16 mouse cellular contexts compared by ENCODE assay signal in the genomic region with DNA sequence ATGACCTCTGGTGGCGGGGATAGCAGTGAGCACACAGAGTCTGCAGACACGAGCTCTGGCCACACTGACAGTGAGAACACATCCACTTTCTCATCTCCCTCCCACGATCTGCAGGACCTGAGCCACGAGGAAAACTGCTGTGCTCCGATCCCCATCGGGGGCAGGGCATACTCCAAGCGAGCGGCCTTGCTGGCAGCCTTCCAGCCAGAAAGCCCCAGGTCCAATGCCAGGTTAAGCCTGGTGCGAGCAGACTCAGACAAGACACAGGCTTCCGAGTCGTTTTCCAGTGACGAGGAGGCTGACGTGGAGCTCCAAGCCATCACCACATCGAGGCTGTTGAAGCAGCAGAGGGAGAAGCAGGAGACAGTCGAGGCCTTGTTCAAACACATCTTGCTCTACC. TPM values are rescaled to one million over a fixed set of nuclear protein-coding genes. Genes with fewer than 3 reads are reported as not detected.
DNase-seq lines count a peak whose midpoint lies in the region; ATAC-seq and TF ChIP-seq lines count a peak whose summit lies in the region.
"Had no signal": no experiment of that assay in that cellular context is flagged by ENCODE, and none has a peak within 500 bp of the region (broad histone marks: within the 10 kb centered on the region; RNA-seq: fewer than 3 reads in every experiment).

No protein-coding gene starts in this region.

- ATAC-seq in cerebellum, adult (ENCODE audit: insufficient number of reproducible peaks, low FRiP score, low TSS enrichment), result no peak
- ATAC-seq in kidney, embryonic 14.5 days (ENCODE audit: low FRiP score, low TSS enrichment), result no peak
- ATAC-seq in kidney, embryonic 15.5 days (replicated peaks; ENCODE audit: low FRiP score), result no peak
- ATAC-seq in forebrain, embryonic 15.5 days (replicated peaks), result no peak
- ATAC-seq: forebrain, embryonic 16.5 days; inflammation-experienced regulatory T-cells, adult 6 months had no signal

- H3K4me3 ChIP-seq in kidney, embryonic 14.5 days (ENCODE audit: low read length), result no peak overlapping the region
- peak overlapping the region; percentile 71 for H3K4me3 ChIP-seq in E14TG2a.4 (replicated peaks; ENCODE audit: low read length)
- no peak overlapping the region for H3K4me3 ChIP-seq in kidney, embryonic 15.5 days (replicated peaks)
- H3K4me3 ChIP-seq in forebrain, embryonic 15.5 days, result no peak overlapping the region

- no peaks in the 10 kb centered on the region for H3K36me3 ChIP-seq in kidney, embryonic 14.5 days (ENCODE audit: control insufficient read depth, insufficient read depth, low read length)
- peaks cover 61% of the 10 kb centered on the region for H3K36me3 ChIP-seq in E14TG2a.4 (ENCODE audit: insufficient read depth, low read length)
- H3K36me3 ChIP-seq in kidney, embryonic 15.5 days, result peaks cover 29% of the 10 kb centered on the region
- peaks cover 44% of the 10 kb centered on the region for H3K36me3 ChIP-seq in forebrain, embryonic 15.5 days

- H3K9me3 ChIP-seq in kidney, embryonic 14.5 days (ENCODE audit: control insufficient read depth, low read length), result no peaks in the 10 kb centered on the region
- no peaks in the 10 kb centered on the region for H3K9me3 ChIP-seq in E14TG2a.4 (ENCODE audit: low read length)
- H3K9me3 ChIP-seq in kidney, embryonic 15.5 days (replicated peaks), result no peaks in the 10 kb centered on the region
- no peaks in the 10 kb centered on the region for H3K9me3 ChIP-seq in forebrain, embryonic 15.5 days

- no peak overlapping the region for H3K27ac ChIP-seq in kidney, embryonic 14.5 days (ENCODE audit: low read depth, low read length)
- H3K27ac ChIP-seq in kidney, embryonic 15.5 days, result 0 out of 2 replicates have a peak overlapping the region, but pooled peaks have one; percentile 46
- no peak overlapping the region for H3K27ac ChIP-seq in forebrain, embryonic 15.5 days (replicated peaks)
- H3K27ac ChIP-seq: liver, embryonic 14.5 days had no signal

- no peak overlapping the region for H3K9ac ChIP-seq in kidney, embryonic 14.5 days (ENCODE audit: low read depth, low read length)
- H3K9ac ChIP-seq in kidney, embryonic 15.5 days, result no peak overlapping the region
- H3K9ac ChIP-seq in forebrain, embryonic 15.5 days (replicated peaks), result no peak overlapping the region
- H3K9ac ChIP-seq: liver, embryonic 14.5 days had no signal

- no peaks in the 10 kb centered on the region for H3K27me3 ChIP-seq in kidney, embryonic 14.5 days (ENCODE audit: control insufficient read depth, insufficient read depth, low read length)
- H3K27me3 ChIP-seq in E14TG2a.4 (ENCODE audit: insufficient read depth, low read length), result no peaks in the 10 kb centered on the region
- H3K27me3 ChIP-seq in kidney, embryonic 15.5 days, result no peaks in the 10 kb centered on the region
- H3K27me3 ChIP-seq in forebrain, embryonic 15.5 days, result no peaks in the 10 kb centered on the region

- no peak overlapping the region for H3K4me2 ChIP-seq in kidney, embryonic 14.5 days (replicated peaks; ENCODE audit: low read depth, low read length)
- H3K4me2 ChIP-seq in kidney, embryonic 15.5 days, result no peak overlapping the region
- H3K4me2 ChIP-seq in forebrain, embryonic 15.5 days (replicated peaks), result no peak overlapping the region
- H3K4me2 ChIP-seq: heart, embryonic 11.5 days had no signal

- WGBS in kidney, embryonic 14.5 days, result 69% methylated on average over 15 of the region's 15 CpGs
- 64% methylated on average over 15 of the region's 15 CpGs for WGBS in kidney, embryonic 15.5 days
- 78% methylated on average over 15 of the region's 15 CpGs for WGBS in forebrain, embryonic 15.5 days

- TF ChIP-seq CTCF in E14TG2a.4 (conservative IDR thresholded peaks at IDR 0.05; ENCODE audit: low read length), result no peak

- DNase-seq in cerebellum, adult 18-20 months, result peak; percentile 43 to 47
- DNase-seq in kidney, adult 18-20 months, result peak; percentile 54
- no peak for DNase-seq in embryo, embryonic 9.5 days (ENCODE audit: extremely low spot score)
- DNase-seq: gastrocnemius, postnatal 36 days; layer of hippocampus, adult 9-11 months; spleen, adult 18-20 months; thymus, postnatal 25 days had no signal

- H3K4me1 ChIP-seq in kidney, embryonic 14.5 days (ENCODE audit: control insufficient read depth, insufficient read depth, low read length), result 0 out of 2 replicates have a peak, but pooled peaks cover 4% of the 10 kb centered on the region
- peaks cover 29% of the 10 kb centered on the region for H3K4me1 ChIP-seq in E14TG2a.4 (replicated peaks; ENCODE audit: low read depth, low read length)
- 0 out of 2 replicates have a peak, but pooled peaks cover 3% of the 10 kb centered on the region for H3K4me1 ChIP-seq in kidney, embryonic 15.5 days
- H3K4me1 ChIP-seq in forebrain, embryonic 15.5 days, result no peaks in the 10 kb centered on the region

RNA-seq across cellular contexts. Expression of gene Dop1b, which starts 57.9 kb away (rescaled TPM):
- 21.4 and 21.6 TPM in 2 replicates for polyA plus RNA-seq in kidney, embryonic 14.5 days (2014; fragmentation: Nextera tagmentation; extraction: Ambion mirVana)
- polyA plus RNA-seq in kidney, embryonic 15.5 days (2015; fragmentation: Nextera tagmentation; extraction: Ambion mirVana), result 20.0 and 24.2 TPM in 2 replicates
- polyA plus RNA-seq in forebrain, embryonic 15.5 days (2015; fragmentation: Nextera tagmentation; extraction: Ambion mirVana), result 26.2 and 27.3 TPM in 2 replicates
